Mouse (Mus musculus) lung, postnatal 25 days (tissue): ENCODE data around the gene Rbpj.

Experiments
- DNase-seq: peaks from one replicate; pipeline ENCODE4 v3.0.0; 2022; ENCODE audit warnings: low spot score

The Rbpj gene

DNA sequence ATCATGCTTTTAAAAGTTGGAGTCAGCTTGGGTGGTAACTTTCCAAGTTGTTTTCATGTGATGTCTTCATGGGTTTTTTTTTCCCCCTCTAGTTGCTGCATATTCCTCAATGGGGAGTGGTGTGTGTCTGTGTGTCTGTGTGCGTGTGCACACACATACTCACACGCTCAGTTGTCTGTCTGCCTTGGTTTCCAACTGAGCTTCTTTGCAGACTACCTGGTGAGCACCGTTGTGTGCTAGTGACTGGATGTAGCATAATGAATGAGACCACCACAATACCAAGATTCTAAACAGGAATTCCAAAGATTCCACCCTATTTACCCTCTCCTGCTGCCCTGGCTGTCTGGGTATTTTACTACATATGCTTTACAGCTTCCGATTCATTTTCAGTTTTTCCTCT is 86.0 kb downstream of the Rbpj start:
- no peak for DNase-seq

DNA sequence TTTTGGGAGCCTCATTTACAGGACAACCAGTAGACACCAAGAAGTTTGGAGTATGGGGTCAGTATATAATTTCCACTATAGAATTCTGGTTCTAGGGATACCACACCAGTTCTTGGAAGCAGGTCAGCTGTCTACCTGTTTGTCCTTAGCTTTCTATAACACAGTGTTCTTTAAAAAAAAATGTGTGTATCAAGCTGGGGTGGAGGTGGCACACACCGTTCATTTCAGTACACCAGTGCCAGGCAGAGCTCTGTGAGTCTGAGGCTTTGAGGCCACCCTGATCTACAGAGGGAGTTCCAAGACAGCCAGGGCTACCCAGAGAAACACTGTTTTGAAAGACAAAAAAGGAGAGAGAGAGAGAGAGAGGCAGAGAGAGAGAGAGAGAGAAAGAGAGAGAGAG is 87.3 kb downstream of the Rbpj start:
- no peak for DNase-seq

DNA sequence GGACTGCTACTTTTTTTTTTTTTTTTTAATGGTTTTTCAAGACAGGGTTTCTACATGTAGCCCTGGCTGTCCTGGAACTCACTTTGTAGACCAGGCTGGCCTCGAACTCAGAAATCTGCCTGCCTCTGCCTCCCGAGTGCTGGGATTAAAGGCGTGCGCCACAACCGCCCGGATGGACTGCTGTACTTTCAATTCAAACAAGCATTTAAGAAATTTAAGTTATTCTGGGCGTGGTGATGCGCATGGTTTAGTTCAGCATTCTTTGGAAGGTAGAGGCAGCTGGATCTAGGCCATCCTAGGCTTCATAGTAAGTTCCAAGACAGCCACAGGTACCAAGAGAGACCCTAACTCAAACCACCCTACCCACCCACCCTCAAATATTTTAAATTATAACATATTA is 88.2 kb downstream of the Rbpj start:
- DNase-seq: no peak

GRCm38 (mm10) chr5:53554926-53555325 is 89.0 kb downstream of the Rbpj start:
- DNase-seq: no peak

GRCm38 (mm10) chr5:53555474-53555873 is 89.5 kb downstream of the Rbpj start:
- no peak for DNase-seq

DNA sequence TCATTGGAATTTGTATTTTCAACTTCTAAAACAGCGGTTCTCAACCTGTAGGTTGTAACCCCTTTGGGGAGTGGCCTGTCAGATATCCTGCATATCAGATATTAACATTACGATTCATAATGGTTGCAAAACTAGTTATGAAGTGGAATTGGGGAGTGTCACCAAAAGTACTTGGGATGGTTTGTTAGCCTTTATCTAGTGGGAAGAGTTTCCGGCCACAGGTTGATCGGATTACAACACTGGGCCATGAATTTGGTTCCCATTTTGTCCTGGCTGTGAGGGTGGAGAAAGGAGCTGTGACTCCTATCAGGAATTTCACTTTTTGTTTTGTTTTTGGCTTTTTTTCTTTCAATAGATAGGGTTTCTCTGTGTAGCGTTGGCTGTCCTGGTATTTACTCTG is 90.0 kb downstream of the Rbpj start:
- DNase-seq: no peak

- DNase-seq: no peak
These were observed 91.8 kb downstream of the Rbpj start for GRCm38 (mm10) chr5:53557544-53558260.

DNA sequence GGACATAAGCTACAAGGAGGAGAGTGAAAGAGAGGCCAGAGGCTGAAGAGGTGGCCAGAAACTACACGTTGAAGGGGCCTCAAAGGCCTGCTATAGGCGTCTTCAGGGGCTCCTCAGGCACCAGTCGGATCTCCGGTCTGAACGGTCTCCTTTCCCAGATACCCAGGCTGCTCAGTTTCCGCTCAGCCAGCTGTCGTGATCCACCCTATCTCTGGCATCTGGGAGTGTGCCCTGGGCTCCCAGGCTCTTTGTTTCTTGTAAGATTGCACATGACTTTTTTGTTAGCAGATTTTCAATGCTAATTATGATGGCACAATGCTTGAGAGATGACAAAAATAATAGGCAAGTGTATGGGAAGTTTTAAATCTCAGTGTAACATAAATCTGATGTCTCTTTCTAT is 95.2 kb downstream of the Rbpj start:
- DNase-seq: no peak

GRCm38 (mm10) chr5:53564309-53564708 is 98.4 kb downstream of the Rbpj start:
- no peak for DNase-seq

- DNase-seq: no peak
These were observed 99.4 kb downstream of the Rbpj start for GRCm38 (mm10) chr5:53565213-53565794.

DNA sequence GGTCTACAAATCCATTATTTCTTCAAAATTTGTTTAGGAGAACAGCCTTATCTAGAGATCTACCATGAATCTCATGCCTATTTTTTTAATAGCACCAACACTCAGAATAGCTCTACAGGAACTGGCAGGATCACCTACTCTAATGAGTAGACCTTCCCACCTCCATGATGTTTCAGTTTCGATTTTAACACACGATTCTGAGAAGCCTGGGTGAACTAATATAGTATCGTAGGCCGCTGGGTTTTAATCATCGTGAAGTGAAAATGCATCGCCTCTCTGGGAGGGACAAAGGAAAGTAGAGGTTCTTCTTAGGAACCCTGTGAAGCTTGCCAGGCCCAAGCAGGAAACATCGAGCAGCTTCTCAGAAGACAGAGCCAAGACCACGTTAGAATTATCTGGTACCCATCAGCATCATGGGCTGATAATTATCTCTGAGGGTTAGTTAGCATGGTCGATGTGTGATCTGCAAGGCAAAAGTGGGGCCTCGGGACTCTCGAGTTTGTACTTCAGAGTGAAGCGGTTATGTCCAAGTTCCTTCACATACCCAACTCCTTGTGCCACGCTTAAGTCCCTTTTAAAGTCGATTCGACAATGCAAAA is 100.6 kb downstream of the Rbpj start:
- no peak for DNase-seq

- DNase-seq: no peak
These were observed 106.5 kb downstream of the Rbpj start for GRCm38 (mm10) chr5:53572496-53572895.

GRCm38 (mm10) chr5:53574883-53575442 is 109.0 kb downstream of the Rbpj start:
- no peak for DNase-seq

DNA sequence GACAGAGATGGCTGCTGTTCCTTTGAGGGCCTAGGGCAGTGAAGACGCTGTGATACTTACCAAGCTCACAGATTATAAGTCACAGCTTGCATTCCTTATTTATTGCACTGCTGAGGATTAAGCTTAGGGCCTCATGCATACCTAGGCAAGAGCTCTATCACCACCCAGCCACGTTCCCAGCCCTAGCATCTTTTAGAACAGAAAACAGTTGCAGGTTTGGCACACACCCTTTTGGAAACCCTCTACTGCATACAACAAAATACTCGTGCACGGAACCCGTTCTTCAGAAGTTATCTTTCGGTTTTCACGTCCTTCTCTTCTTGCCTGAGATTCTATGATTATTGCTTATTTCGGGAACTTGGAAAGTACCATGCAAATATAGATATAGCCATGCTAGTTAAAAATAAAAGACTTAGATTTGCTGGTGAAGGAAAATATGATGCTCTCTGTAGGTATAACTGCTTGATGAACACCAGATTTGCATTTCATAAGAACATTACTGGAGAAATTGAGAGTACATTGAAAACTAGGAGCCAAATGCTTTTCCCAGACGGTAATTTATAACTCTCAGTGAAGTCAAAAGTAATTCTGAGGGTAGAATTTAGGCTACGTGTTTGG is 111.4 kb downstream of the Rbpj start:
- DNase-seq: no peak

DNA sequence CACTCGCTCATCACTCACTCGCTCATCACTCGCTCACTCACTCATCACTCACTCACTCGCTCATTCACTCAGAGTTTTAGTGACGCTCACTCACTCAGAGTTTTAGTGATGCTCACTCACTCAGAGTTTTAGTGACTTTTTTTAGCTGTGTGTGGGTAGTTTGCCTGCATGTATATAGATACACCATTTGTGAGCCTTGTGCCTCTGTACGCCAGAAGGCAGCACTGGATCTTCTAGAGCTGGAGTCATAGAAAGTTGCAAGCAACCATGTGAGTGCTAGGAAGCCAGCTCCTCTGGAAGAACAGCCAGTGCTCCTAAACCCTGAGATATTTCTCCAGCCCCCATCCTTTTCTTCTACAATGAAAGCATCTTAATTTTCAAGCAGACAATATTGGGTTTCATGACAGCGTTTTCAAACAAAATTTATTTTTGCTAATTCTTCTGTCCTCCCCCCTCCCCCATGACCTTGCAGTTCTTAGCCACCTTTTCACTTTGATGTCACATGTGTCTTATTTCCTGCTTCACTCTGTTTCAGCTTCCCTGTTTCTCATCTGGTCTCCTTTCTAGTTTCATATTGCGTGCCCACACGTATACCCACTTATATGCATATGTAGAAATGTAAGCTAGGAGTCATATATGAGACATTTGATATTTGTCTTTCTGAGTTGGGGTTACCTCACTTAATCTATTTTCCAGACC is 118.3 kb downstream of the Rbpj start:
- DNase-seq: no peak

DNA sequence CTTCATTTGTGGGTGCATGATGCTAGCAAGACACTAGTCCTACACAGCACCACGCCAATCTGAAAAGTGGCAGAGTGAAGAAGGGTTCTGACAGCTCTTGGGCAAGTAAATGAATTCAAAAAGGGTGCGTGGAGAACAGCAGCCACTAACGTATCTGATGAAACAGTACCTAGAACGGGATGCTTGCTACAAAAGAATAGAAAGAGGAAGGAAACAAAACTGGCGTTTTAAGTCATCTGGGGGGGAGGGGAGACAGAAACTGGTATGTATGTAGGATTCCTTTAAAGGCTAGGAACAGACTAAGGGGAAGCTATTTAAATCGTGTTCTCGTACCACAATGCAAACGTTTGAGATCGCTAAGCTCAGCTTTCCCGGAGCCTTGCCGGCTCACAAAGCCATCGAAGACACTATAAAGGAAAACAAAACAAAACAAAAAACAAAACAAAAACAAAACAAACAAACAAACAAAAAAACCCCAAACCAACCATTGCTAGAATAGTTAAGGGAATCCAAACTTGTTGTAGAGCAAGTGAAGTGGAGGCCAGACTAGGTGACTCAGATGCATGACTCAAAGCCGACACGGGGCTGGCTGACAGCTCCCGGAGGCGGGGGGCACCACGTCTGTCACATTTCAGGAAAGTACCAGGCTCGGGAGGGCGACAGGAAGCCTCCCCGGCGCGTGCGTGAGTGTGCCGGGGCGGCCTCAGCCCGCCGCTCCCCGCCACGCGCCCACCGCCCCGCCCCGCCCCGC is 122.6 kb downstream of the Rbpj start:
- peak; percentile 31 for DNase-seq

- DNase-seq: peak; percentile 96
These were observed 123.4 kb downstream of the Rbpj start for GRCm38 (mm10) chr5:53589172-53589960.

DNA sequence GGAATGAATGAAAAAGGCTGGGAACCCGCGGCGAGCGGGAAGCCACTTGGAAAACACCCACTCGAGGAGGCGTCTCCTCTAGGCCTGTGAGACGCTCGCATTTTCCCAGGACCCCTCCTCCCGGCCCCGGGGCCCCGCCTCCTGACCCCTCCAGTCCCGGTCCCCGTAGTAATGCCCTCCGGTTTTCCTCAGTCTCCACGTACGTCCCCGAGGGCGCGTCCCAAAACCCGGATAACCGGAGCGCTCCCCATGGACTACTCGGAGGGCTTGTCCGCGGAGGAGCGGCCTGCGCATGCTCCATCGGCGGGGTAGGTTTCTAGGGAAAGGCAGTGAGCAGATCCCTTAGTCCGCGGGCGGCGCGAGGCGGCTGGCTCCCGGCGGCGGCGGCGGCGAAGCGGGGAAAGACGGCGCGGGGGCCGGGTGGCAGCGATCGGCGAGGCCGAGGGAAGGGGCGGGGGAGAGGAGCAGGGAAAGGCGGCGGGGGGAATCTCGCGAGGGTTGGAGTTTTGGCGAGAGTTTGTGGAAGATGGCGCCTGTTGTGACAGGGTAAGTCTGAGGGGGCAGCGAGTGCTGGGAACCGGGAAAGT is 124.3 kb downstream of the Rbpj start:
- DNase-seq: peak; percentile 99

DNA sequence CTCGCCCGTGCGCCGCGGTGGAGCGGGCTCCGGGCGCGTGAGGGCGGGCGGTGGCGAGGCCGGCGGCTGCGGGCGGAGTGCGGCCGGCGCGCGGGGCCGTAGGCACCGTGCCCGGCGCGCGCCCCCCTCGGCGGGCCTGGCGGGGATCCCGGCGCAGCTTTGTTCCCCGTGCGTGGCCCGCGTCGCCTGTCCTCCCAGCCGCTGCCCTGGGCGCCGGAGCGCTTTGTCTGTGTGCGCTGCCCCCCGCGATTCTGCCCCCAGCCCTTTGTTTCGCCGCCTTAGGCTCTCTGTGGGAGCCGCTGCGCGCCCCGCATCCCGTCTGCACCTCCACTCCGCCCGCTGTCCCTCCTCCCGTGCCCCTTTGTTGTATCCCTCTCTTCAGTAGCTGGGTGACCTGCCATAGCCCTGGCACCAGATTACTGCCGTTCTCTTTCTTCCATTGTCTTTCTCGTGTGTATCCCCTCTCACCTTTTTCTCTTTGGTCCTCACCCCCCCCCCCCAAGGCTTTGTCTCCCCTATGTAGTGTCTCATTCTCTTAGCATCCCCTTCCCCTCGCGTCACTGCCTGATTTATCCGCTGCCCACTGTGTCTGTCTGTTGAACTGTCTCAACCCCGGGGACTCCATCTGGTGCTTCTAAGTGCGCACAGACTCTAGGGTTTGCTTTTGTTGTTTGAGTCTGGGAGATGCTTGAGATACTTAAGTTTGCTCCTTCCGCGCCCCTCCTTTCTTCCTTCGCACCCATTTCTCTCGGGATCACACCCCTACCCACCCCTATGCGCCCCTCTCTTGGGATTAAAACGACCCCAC is 125.1 kb downstream of the Rbpj start:
- peak; percentile 5 for DNase-seq

DNA sequence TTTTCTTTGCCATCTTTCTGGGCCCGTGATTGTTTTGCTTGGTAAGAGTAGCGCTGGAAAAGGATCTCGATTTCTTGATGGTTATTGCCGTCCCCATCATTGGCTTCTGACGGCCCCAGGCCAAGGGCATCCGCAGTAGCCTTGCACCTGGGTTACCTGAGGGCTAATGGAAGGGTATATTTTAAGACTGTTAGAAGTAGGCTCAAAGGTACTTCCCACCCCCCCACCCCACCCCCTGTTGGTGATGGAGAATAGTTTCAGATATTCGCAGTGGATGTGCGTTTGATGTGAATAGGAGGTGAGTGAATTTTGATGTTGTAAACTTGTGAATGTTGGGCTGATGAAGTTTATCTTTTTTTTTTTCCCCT is 125.7 kb downstream of the Rbpj start:
- no peak for DNase-seq
